Mouse (Mus musculus): Measurements from ENCODE around the gene Kcp.

The Kcp gene

GRCm38 (mm10) chr6:29463388-29463787 lies 44.4 kb downstream of the Kcp start:
- no peak for DNase-seq (ENCODE audit: low spot score in 2 of 2)

DNA sequence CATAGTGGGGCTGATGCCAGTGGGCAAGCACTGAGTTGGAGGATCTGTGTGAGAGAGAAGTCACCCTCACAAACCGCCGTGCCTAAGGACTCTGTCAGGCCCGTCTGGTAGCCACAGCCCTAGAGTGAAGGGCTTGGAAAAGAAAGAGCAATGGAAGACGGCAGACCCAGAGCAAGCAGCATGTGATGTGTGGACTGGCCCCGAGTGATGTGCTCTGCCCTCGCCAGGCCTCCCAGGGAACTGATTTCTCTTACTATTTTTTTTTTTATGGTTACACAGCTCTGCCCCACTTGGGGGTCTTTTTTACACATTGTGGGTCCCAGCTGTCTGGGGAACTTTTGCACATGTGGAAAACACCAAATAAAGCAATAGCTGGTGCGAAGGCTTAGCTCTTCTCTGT lies 46.2 kb downstream of the Kcp start:
- no peak for DNase-seq (ENCODE audit: low spot score in 2 of 2)

- DNase-seq (ENCODE audit: low spot score in 2 of 2), result no peak
Measured at GRCm38 (mm10) chr6:29450667-29451066, 57.1 kb downstream of the Kcp start.

DNA sequence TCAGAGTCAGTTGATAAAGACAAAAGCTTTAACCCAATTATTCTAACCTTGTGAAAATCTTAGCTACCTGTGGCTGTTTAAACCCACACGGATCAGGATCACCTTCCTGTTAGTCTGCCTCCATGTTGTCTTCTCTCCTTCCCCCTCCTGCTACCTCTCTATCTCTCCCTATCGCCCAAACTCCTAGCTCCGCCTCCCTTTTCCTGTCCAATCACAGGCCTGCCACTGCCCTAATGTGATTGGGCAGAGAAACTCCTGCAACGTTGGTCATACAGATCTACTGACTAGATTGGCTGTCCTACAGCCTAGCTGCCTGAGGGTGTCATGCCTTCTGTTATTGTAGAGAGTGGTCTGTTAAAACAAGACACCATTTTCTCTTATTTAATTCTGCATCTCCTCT lies 57.9 kb downstream of the Kcp start:
- no peak for DNase-seq (ENCODE audit: low spot score in 2 of 2)

GRCm38 (mm10) chr6:29445354-29445753 lies 62.4 kb downstream of the Kcp start:
- no peak for DNase-seq (ENCODE audit: low spot score in 2 of 2)

DNA sequence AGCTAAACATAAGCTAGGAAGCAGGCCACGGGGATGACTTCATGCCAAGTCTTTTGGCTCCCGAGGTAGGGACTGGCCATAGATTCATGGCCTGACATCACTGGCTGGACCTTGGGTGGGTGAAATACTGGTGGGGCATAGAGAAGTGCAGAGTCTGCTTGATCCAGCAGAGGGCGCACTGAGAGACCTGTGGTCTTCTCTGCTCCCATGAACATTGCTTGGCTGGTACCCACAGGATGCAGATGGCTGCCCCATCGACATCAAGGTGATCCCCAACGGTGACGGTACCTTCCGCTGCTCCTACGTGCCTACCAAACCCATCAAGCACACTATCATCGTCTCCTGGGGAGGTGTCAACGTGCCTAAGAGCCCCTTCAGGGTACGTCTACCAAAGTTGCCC lies 63.0 kb downstream of the Kcp start:
- DNase-seq (ENCODE audit: low spot score in 2 of 2), result no peak

DNA sequence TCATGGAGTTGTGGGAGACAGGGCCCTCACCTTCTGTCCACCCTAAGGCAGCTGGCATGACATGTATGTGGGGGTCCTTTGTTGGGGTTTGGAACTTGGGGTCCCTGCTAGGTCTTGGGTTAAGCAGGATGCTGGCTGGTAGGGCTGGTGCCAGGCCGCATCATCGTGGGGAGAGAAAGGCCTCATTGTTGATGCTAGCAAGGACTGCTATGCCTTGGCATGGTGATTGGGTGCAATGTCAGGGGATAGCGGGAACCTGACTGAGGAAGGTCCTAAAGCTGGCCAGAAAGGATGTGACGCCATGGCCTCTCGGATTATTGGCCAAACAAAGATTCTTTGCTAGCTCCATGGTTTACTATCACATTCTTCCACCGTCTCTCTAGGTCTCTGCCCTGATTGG lies 68.0 kb downstream of the Kcp start:
- DNase-seq (ENCODE audit: low spot score in 2 of 2), result no peak

DNA sequence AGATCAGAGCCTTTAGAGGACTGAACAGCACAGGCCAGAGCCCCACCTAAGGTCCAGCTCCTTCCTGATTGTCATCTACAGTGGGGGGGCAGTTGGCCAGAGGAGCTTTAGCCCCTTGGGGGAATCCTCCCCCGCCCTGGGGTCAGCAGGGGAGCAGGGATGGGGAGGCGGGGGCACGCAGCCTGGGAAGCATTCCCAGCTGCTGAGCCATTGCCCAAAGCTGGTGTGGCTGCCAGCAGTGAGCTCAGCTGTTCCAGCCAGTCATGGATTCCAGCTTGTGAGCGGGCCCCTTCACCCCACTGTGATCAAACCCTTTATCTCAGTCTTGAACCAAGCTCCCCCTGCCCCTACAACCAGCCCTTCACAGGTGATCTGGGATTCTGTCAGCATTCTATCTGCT lies 68.5 kb downstream of the Kcp start:
- no peak for DNase-seq (ENCODE audit: low spot score in 2 of 2)

DNA sequence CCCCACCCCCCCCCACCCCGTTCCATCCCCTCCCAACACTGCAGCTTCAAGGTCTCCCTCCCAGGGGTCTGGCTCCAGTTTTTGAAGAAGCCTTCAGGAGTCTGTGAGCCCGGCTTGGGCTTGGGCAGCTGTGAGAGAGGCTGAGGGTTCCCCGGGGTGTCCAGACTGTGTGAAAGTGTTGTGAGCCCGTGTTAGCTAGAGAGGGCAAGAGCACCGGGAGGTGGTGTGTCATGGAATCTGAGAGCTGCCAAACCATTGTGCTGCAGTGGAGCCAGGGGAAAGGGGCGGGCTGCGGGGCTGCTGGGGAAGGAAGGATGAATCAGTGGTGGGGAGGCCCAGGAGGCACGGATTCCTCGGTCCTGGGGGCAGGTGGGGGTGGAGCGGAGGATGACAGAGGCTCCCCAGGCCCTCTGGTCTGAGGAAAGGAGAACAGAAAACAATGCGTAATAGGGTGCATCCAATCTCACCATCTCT lies 71.3 kb downstream of the Kcp start:
- no peak for DNase-seq (ENCODE audit: low spot score in 2 of 2)

- no peak for DNase-seq (ENCODE audit: low spot score in 2 of 2)
Measured at GRCm38 (mm10) chr6:29435940-29436451, 71.8 kb downstream of the Kcp start.

DNA sequence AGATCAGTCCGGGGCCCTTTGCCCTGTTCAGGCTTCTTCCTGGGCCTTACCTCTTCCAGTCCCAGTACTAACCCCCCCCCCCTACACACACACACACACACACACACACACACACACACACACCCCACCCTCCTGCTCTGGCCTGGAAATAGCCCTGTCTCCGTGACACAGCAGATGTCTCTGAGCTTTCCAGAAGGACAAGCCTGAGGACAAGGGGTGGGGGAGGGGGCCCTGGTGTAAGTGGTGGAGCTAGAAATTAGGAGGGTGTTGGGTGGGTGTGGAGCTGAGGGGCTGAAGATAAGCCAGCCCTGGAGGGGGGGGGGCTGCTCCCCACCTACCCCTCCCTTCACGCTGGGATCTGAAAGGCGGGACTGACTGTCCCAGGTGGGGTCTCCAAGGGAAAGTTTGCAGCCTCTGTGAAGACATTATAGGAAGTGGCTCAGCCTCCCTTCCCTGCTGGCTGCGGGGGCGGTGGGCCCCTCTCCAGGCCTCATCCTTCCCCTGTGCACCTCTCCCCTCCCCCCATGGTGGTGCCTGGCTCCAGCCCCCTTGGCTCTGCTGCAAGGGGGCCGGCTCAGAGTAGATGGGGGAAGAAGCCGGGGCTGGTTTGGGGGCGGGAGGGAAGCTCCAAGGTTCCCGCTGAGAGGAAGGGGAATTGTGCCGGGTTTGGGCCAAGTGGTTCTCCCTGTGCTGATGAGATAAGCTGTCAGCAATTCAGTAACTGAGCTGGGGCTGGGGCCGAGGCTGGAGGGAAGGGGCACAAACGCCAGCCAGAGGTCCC lies 72.7 kb downstream of the Kcp start:
- DNase-seq (ENCODE audit: low spot score in 2 of 2), result no peak

DNA sequence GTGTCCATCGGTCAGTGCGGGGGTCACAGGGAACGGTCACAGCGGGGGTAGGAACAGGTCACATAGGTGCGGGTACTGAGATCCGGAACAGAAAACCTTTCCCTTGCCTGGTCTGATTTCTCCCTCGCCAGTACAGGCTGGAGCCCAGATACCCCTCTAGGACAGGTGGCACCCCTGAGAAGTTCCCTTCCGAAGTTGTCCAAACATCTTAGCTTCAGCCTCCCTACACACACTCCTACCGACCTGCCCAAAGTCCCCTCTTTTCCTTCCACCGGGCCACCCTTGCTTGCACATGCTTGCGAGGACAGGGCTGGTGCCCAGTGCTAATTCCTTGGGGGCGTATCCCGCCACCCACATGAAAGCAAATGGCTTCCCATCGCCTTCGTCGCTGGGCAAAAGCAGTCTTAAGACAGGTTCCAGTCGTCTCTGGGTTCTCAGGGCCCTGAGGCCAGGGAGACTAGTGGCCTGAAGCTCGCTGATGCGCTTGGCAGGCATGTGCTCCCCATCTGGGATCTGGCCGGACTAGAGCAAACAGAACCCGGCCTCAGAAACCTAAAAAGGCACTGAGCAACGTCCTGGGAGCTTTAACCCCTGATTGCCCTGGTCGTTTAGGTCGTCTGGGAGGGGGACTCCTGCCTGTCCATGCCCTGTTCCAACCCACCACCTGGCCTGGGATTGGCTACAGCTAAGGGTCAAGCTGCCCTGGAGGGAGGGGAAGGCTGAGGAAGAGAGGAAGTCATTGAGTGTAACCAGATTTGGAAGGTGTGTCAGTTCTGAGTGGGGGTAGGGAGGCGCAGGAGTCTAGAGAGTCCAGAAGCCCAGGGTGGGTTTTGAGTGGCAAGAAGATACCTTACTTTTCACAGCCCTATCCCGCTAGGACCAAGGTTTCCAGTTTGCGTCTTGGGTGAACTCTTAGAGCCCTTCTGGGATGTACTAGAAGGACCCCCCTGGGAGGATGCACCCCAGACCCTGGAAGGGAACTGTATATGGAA lies 73.7 kb downstream of the Kcp start:
- no peak for DNase-seq (ENCODE audit: low spot score in 2 of 2)

- DNase-seq (ENCODE audit: low spot score in 2 of 2), result no peak
Measured at GRCm38 (mm10) chr6:29433038-29433803, 74.5 kb downstream of the Kcp start, which contains the start of gene Flnc. Gene Flnc, plus strand, starts transcription at chr6:29433256.

GRCm38 (mm10) chr6:29432676-29433037 lies 75.1 kb downstream of the Kcp start:
- DNase-seq (ENCODE audit: low spot score in 2 of 2), result no peak

- no peak for DNase-seq (ENCODE audit: low spot score in 2 of 2)
Measured at GRCm38 (mm10) chr6:29432156-29432555, 75.6 kb downstream of the Kcp start.

DNA sequence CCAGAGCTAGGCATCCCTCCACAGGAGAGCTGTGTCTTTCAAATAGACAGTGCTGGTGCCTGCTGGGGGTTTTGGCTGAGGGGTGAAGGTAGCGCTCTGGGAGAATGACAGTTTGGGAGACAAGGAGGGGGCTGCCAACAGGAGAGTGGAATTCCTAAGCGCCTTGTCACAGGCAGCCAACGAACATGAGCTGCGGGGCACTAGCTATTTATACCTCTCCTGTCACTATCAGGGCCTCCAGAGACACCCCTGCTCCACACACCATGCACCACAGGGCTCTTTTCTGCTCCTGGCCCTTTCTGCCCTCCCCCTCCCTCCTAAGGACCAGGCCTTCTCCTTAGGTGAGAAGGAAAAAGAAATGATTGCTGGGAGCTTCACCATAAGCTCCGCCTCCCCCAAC lies 76.3 kb downstream of the Kcp start:
- DNase-seq (ENCODE audit: low spot score in 2 of 2), result no peak

- no peak for DNase-seq (ENCODE audit: low spot score in 2 of 2)
Measured at GRCm38 (mm10) chr6:29430681-29431420, 76.9 kb downstream of the Kcp start.

DNA sequence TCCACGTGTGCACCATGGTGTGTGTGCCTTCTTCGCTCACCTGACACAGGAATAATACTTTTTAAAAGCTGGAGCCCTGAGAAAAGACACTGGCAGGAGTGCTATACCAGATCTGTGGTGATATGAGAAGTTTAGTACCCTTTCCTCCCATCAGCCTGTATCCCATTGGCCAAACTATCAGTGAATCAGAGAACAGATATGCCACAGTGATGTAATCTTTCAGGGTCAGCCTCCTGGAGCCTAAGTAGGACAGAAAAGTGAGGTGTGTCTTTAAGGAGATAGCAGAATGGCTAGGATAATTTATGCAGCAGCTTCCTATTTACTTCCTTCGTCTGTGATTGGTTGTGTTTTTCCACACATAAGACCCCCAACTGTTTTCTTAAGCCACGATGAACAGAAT lies 79.6 kb downstream of the Kcp start:
- no peak for DNase-seq (ENCODE audit: low spot score in 2 of 2)

DNA sequence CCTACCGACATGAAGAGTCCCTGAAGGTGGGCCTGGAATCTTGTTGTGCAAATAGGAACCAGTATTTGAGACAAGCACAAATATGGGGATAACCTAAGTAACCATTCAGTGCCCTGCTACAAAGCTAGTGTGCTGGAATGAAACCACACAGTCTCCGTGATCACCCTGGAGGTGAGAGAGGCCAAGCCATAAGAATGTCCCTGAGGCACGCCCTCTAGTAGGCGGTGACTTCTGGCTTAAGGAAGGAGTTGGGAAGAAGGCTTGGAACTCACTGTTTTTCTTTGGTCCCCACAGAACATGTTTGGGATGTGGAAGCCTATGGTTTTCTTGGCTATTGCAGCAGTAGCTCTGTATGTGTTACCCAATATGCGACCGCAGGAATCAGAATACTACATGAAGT lies 81.4 kb downstream of the Kcp start:
- no peak for DNase-seq (ENCODE audit: low spot score in 2 of 2)

DNA sequence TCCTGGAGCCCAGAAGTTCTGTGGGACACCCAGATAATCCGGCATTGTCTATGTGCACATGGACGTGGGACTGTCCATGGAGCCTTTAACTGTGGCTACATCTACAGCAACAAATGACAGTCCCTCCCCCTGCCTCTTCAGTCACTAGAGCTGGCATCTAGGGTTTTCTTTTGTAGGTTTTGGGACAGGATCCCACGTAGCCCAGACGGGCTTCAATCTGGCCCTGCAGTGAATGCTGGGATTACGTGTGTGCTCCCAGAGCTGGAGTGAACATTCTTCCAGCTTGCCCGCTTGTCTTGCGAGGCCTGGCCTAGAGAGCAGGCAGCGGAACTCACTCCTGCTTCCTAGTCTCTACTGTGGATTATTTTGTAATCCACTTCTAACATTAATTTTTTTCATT lies 82.6 kb downstream of the Kcp start:
- no peak for DNase-seq (ENCODE audit: low spot score in 2 of 2)

Measured in frontal cortex, postnatal 25 days (tissue).